Mouse (Mus musculus): Measurements from ENCODE around the gene Dnmt3b.

GRCm38 (mm10) chr2:153632871-153633226 lies 16.4 kb upstream of the Dnmt3b start:
- TF ChIP-seq CTCF (IDR thresholded peaks at IDR 0.05; ENCODE audit: control insufficient read depth, insufficient read depth, insufficient read length) (no peak), MYOG (IDR thresholded peaks at IDR 0.05; ENCODE audit: control insufficient read depth, extremely low read depth, insufficient read length) (no peak), CEBPB (IDR thresholded peaks at IDR 0.05; ENCODE audit: low read depth) (no peak)

Data from C2C12 (cell line).